Mouse (Mus musculus) intestine, embryonic 16.5 days (tissue): ENCODE data around the gene Hist1h2ap. TPM values are rescaled to one million over a fixed set of nuclear protein-coding genes. Genes with fewer than 3 reads are reported as not detected.
"Not testable (repeated sequence)": the region's sequence is repeated elsewhere in the genome, so short reads cannot be mapped to it uniquely, and the experiment has no call there.

Source experiments
- ATAC-seq: fragments of 200-750 bp; cut with Nextera tagmentation; 2 replicates; pipeline ENCODE4 v1.8.0; 2017; ENCODE audit warnings: moderate TSS enrichment, moderate library complexity
- H3K27ac ChIP-seq: fragments of 300-500 bp; sonication (generic); 2 replicates; pipeline ENCODE4 v1.5.1; 2014; ENCODE audit warnings: mild to moderate bottlenecking, low read length
- H3K27me3 ChIP-seq: fragments of 300-500 bp; sonication (generic); replicated peaks from 2 replicates; pipeline ENCODE4 v1.6.1; 2014; ENCODE audit warnings: low read length, control low read depth, mixed read lengths; ENCODE audit not compliant: control insufficient read depth, insufficient read depth
- H3K36me3 ChIP-seq: fragments of 300-500 bp; sonication (generic); 2 replicates; pipeline ENCODE4 v1.6.1; 2014; ENCODE audit warnings: low read length, control low read depth; ENCODE audit not compliant: control insufficient read depth, insufficient read depth
- H3K4me1 ChIP-seq: fragments of 300-500 bp; sonication (generic); 2 replicates; pipeline ENCODE4 v1.6.1; 2014; ENCODE audit warnings: low read length, control low read depth, mixed read lengths; ENCODE audit not compliant: control insufficient read depth, insufficient read depth
- H3K4me2 ChIP-seq: fragments of 300-500 bp; sonication (generic); 2 replicates; pipeline ENCODE4 v1.6.1; 2014; ENCODE audit warnings: low read depth, low read length, control low read depth
- H3K4me3 ChIP-seq: fragments of 300-500 bp; sonication (generic); 2 replicates; pipeline ENCODE4 v1.5.1; 2014; ENCODE audit warnings: mild to moderate bottlenecking, low read length
- H3K9ac ChIP-seq: fragments of 300-500 bp; sonication (generic); 2 replicates; pipeline ENCODE4 v1.6.1; 2014; ENCODE audit warnings: low read depth, low read length
- H3K9me3 ChIP-seq: fragments of 300-500 bp; sonication (generic); 2 replicates; pipeline ENCODE4 v1.6.1; 2016; ENCODE audit warnings: low read length, control low read depth; ENCODE audit not compliant: control insufficient read depth
- WGBS: fragments of 180-500 bp; shearing (Covaris S2); extraction: QIAGEN DNeasy Blood & Tissue Kit; methylation state at CpG from one replicate; pipeline ENCODE4 v1.1.7; 2014; 5-methylcytosine and 5-hydroxymethylcytosine counted together
- polyA plus RNA-seq: library from polyadenylated mRNA; unstranded; fragments of >200 nt; fragmentation: Nextera tagmentation; extraction: Ambion mirVana; gene quantifications from 2 replicates; pipeline ENCODE4 v1.2.1, GENCODE M21; 2015

Gene Hist1h2ap
- polyA plus RNA-seq, 1 experiment from 2014 or later = 2,693 TPM

DNA sequence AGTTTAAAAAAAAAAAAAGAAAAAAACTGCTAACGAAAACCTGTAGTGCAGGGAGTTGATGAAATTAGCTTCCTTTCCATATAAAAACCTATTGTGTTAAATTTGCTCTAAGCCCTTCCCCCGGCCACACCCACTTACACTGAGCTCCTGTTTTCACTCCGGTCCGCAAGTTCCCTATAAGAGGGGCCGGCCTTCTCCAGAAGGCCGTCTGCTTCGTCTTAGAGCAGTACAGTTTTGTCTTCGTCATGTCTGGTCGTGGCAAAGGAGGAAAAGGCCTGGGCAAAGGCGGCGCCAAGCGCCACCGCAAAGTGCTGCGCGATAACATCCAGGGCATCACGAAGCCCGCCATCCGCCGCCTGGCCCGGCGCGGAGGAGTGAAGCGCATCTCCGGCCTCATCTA, 21.8 kb downstream of the Hist1h2ap start, which contains the start of gene Hist1h4m:
TSS of gene Hist1h4m (plus strand) at position 208 of the 400 bp plus-strand sequence.
- not testable (repeated sequence) for H3K4me3 ChIP-seq, H3K9ac ChIP-seq, H3K4me2 ChIP-seq, H3K36me3 ChIP-seq, H3K27me3 ChIP-seq, H3K4me1 ChIP-seq, H3K9me3 ChIP-seq, H3K27ac ChIP-seq
- WGBS = no CpG with 5 or more reads among the region's 24 CpGs
- ATAC-seq = peak; percentile 47

DNA sequence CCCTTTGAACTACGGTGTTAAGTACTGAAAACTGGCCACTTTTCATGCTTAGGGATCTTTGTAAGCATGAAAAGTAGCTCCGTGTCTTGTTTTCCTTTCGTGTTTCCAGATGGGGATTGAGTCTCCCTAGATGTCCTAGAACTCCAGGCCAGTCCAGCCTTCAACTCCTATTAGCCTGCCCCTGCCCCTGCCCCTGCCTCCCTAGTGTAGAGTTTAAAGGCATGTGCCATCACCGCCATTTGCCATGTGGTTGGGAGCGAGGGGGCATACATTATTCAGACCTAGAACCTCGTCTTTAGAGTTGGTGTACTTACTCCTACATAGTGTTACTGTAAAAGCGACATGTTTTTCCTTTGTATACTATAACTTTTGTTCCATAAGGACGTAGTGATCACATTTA, 22.2 kb downstream of the Hist1h2ap start:
- H3K4me3 ChIP-seq, H3K27ac ChIP-seq, H3K36me3 ChIP-seq, H3K4me2 ChIP-seq, H3K4me1 ChIP-seq, H3K27me3 ChIP-seq, H3K9ac ChIP-seq, H3K9me3 ChIP-seq: not testable (repeated sequence)
- peak; percentile 19 for ATAC-seq
- no CpG with 5 or more reads among the region's 8 CpGs for WGBS

DNA sequence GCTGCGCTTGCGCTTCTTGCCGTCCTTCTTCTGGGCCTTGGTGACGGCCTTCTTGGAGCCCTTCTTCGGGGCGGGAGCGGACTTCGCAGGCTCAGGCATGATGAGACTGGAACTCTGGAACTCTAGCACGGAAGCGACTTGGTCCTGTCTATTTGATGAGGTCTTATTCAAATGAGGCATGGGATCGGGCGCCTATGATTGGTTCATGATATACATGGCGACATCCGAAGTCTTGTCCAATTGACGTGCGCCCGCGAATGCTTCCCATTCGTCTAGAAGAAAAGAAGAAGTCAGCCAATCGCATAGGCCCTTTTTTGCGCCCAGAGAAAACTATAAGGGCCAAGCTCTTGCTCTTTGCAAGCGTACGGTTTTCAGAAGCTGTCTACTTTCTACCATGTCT, 23.2 kb downstream of the Hist1h2ap start, which contains the start of the genes Hist1h2bq and Hist1h2ao:
TSS of gene Hist1h2bq (minus strand) at position 125 of the 400 bp plus-strand sequence.
TSS of gene Hist1h2ao (plus strand) at position 393 of the 400 bp plus-strand sequence.
- H3K27ac ChIP-seq, H3K4me2 ChIP-seq, H3K36me3 ChIP-seq, H3K4me1 ChIP-seq, H3K4me3 ChIP-seq, H3K27me3 ChIP-seq, H3K9ac ChIP-seq, H3K9me3 ChIP-seq: not testable (repeated sequence)
- peak; percentile 95 for ATAC-seq
- WGBS = no CpG with 5 or more reads among the region's 23 CpGs

DNA sequence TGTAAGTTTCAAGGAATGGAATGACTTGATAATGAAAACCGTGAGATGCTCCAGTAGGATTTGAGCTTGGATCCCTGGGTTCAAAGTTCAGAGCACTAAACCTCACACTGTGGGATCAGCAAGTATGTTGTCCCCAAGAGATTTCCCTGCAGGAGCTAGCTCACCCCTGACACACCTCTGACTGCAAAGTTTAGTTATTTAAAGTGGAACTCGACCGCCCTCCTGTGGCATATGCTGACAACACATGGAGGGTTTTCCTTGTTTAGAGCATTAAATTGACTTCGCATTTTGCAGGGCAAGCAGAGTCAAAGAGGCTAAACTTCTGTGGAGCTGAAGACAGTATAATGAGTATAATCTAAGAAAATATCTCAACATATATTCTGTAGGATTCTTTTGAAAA, 30.2 kb downstream of the Hist1h2ap start:
- H3K27ac ChIP-seq, H3K9ac ChIP-seq, H3K4me3 ChIP-seq, H3K9me3 ChIP-seq, H3K4me1 ChIP-seq, H3K4me2 ChIP-seq, H3K36me3 ChIP-seq, H3K27me3 ChIP-seq: not testable (repeated sequence)
- ATAC-seq = peak; percentile 84
- no CpG with 5 or more reads among the region's 4 CpGs for WGBS

DNA sequence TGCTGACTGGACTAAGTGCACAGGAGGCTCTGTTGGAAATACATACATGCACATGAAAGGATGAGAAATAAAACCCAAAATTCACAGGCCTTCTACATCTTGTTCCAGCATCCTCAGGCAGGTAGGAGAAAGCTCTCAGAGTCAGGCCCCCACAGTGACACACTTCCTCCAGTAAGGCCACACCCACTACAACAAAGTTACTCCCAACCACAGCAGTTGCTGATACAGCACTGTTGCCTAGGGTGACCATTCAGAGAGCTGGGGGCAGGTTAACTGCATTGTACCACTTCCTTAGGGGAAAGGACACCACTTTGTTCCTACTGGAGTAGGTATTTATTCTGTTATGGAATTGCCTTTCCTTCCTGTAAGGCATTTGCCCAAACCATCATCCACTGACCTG, 36.1 kb downstream of the Hist1h2ap start:
- ATAC-seq, H3K4me3 ChIP-seq, H3K9ac ChIP-seq, H3K9me3 ChIP-seq, H3K4me1 ChIP-seq, H3K4me2 ChIP-seq, H3K27ac ChIP-seq, H3K27me3 ChIP-seq, H3K36me3 ChIP-seq: not testable (repeated sequence)

DNA sequence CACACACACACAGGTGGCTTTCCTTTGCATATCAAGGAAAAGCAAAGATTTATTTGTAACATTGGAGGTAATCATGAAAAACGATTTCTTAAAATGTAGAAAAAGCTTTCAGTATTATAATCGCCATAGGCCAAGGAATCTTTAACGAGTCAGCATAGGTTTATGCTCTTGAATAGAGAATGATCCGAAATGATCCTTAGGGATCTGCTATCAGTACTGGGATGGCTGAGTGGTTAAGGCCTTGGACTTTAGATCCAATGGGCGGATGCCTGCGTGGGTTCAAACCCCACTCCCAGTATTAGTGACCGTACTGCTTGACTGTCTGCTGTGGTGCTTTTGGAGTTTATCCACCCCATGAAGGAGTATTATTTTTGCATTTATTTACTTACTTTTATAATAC, 37.7 kb downstream of the Hist1h2ap start:
- Histone ChIP-seq H3K36me3 (no peaks in the 10 kb centered on the region), H3K4me1 (peaks cover under 1% of the 10 kb centered on the region; the same call in 1 of the 2 replicates), H3K4me2 (no peak overlapping the region), H3K9me3 (no peaks in the 10 kb centered on the region), H3K27ac (no peak overlapping the region), H3K9ac (no peak overlapping the region), H3K4me3 (no peak overlapping the region), H3K27me3 (no peaks in the 10 kb centered on the region)
- WGBS = 92% methylated on average over 7 of the region's 7 CpGs
- ATAC-seq = no peak

DNA sequence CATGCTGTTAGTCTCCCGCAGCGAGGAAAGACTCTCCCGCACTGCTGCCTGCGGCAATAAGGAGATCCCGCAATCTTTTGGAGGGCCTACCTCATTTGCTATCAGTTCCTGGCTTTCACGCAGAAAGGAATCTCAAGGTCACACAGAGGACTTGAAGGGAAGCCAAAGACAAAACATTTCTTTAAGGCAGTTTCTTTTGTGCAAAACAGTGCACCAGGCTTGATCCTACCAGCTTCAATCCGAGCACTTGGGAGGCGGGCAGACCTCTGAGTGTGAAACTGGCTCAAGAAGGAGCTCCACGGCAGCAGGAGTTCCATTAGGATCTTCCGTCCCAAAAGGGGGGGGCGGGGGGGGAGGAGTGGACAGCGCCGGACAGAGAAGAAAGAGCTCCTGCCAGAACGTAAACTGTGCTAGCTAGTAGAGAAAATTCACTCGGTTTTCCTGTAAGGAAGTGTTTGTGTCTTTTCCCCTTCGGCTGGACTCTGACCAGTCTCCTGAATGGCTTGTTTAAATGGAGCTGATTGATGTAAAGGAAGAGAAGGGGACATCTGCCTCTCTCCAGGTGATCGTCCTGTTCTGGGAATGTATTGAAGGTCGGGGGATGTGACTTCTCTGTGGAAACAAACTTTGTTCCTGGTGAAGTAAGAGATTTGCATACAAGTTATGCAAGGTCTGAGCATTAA, 42.6 kb downstream of the Hist1h2ap start:
- H3K36me3 ChIP-seq = no peaks in the 10 kb centered on the region
- peaks cover 11% of the 10 kb centered on the region for H3K4me1 ChIP-seq
- 0 out of 2 replicates have a peak, but pooled peaks have one; percentile 4 for ATAC-seq
- H3K27me3 ChIP-seq = no peaks in the 10 kb centered on the region
- WGBS = 8% methylated on average over 17 of the region's 18 CpGs
- peak overlapping the region; percentile 36 for H3K4me3 ChIP-seq
- peak overlapping the region; percentile 62 for H3K4me2 ChIP-seq
- H3K9ac ChIP-seq = peak overlapping the region; percentile 68
- peak overlapping the region; percentile 56 for H3K27ac ChIP-seq
- no peaks in the 10 kb centered on the region for H3K9me3 ChIP-seq

DNA sequence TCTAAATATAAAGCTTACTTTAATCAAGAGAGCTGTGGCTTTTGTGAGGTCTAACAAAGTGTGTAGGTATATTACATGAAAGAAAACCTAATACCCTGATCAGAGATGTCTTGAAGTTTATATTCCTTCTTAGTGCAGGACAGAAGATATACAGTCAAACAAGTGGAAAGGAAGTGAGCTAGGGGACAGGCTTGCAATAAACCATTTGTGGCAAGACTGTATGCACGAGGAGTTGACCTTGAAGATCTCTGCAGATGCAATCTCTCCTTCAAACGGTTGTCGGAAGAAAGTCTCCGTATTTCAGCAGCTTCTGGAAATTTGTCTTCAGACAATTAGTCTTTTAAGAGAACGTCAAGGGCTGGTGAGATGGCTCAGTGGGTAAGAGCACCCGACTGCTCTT, 43.4 kb downstream of the Hist1h2ap start:
- Histone ChIP-seq H3K27me3 (no peaks in the 10 kb centered on the region), H3K27ac (no peak overlapping the region), H3K9ac (no peak overlapping the region), H3K4me1 (peaks cover 12% of the 10 kb centered on the region), H3K4me2 (no peak overlapping the region), H3K9me3 (no peaks in the 10 kb centered on the region), H3K36me3 (no peaks in the 10 kb centered on the region), H3K4me3 (no peak overlapping the region)
- no peak for ATAC-seq
- WGBS = 47% methylated on average over 6 of the region's 6 CpGs

DNA sequence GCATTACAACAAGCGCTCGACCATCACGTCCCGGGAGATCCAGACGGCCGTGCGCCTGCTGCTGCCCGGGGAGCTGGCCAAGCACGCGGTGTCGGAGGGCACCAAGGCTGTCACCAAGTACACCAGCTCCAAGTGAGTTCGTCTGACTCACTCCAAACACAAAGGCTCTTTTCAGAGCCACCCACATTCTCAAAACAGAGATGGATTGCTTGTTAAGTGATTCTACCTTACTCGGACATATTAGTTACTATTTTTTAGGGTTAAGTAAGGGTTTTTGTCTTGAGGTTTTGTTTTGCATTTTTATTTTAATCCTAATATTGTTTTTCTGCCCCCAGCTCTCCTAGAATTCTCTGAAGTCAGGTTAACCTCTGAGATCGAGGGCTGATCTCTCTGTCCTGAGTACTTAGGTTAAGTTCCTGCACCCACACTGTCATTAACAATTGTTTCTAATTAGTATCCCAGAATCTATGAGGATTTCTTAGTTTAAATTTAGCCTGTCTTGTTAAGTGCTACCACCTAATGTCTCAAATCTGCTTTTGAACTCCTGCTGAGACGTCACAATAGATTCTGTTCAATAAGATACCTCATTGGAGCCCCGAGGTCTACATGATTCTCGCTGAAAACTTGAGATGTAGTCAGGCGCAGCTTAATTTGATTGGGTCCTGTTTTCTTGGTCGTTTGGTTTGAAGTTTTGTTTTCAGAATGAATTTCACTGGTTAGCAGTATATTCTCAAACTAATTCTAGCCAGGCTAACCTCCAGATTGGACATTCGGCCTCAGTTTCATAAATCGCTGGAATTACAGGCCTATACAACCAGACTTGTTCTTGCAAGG, 45.3 kb downstream of the Hist1h2ap start:
- WGBS = 28% methylated on average over 13 of the region's 21 CpGs
- H3K27me3 ChIP-seq = no peaks in the 10 kb centered on the region
- H3K9me3 ChIP-seq = no peaks in the 10 kb centered on the region
- H3K36me3 ChIP-seq = no peaks in the 10 kb centered on the region
- peak overlapping the region; percentile 57; the same call in 1 of the 2 replicates for H3K9ac ChIP-seq
- peaks cover 20% of the 10 kb centered on the region for H3K4me1 ChIP-seq
- no peak; the same call in 1 of the 2 replicates for ATAC-seq
- H3K27ac ChIP-seq = peak overlapping the region; percentile 33
- peak overlapping the region; percentile 43 for H3K4me2 ChIP-seq
- peak overlapping the region; percentile 16; the same call in 1 of the 2 replicates for H3K4me3 ChIP-seq
